Mouse (Mus musculus): ENCODE results near the gene 2310022B05Rik.

2310022B05Rik gene

GRCm38 (mm10) chr8:124608239-124608971 lies 54.8 kb downstream of the 2310022B05Rik start:
- no peak for DNase-seq (ENCODE audit: low read depth)

DNA sequence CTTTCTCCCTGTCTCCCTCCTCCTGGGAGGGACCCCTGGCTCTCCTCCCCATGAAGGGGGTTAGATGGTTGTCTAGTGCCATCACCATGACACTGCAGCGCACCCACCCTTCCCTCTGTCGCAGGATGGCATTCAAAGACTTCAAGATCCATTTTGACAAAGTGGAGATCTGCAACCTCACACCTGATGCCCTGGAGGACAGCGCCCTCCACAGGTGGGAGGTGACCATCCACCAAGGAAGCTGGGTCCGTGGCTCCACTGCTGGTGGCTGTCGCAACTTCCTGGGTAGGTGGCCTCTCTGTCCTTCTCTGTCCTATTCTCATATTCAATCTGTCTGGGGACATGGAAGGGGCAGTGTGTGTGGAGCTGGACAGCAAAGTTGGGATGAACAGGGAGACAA lies 59.1 kb downstream of the 2310022B05Rik start:
- no peak for DNase-seq (ENCODE audit: low read depth)

DNA sequence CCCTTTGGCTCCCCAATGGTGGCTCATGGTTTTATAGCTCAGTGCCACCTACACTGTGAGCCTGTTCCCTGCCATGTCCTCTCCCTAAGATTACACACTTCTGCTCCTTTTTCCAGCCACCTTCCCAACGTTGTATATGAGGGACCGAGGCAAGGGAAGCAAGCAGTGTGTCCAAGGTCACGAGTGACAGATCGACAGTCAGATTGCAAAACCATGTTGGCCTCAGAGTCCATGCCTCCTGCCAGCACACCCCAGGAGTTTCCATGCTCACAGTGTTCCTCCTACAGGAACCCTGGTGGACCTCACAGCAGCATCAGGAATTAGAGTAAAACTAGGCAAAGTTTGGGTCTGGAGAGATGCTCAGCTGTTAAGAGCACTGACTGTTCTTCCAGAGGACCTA lies 73.8 kb downstream of the 2310022B05Rik start:
- no peak for DNase-seq (ENCODE audit: low read depth)

DNA sequence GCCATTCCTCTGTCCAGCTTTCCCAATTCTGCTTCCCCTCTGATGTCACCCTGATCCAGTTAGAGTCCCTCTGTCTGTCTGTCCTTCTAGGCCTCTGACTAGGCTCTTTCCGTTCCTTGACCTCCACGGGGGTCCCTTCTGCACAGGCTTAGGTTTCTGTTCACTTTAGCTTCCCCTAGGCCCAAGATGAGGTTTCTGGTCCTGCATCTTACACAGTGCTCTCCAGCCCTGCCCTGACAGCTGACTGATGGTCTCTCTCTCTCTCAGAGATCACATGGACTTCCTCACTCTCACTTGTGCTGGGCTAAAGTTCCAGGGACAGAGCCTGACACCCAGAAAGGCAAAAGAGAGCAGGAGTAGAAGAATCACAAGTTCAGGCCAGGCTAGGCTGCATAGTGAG lies 76.6 kb downstream of the 2310022B05Rik start:
- DNase-seq (ENCODE audit: low read depth) = no peak
